Mouse (Mus musculus): Measurements from ENCODE around the gene Kifc3.

- no peak for TF ChIP-seq POLR2A (IDR thresholded peaks at IDR 0.05; ENCODE audit: control insufficient read depth in 1 of 2, insufficient read depth in 1 of 2, low read depth in 1 of 2, low read length in 2 of 2, poor library complexity in 1 of 2)
- TF ChIP-seq RCOR1 (IDR thresholded peaks at IDR 0.05; ENCODE audit: low read depth, low read length) = no peak
- no peak for TF ChIP-seq EP300 (IDR thresholded peaks at IDR 0.05; ENCODE audit: low read depth in 1 of 2, low read length in 2 of 2)
- TF ChIP-seq MXI1 (IDR thresholded peaks at IDR 0.05; ENCODE audit: low read depth, low read length) = no peak
- TF ChIP-seq CTCF (IDR thresholded peaks at IDR 0.05 in 2 of 3, conservative IDR thresholded peaks at IDR 0.05 in 1 of 3; ENCODE audit: control insufficient read depth in 1 of 3, insufficient read depth in 1 of 3, low read depth in 2 of 3, low read length in 3 of 3, poor library complexity in 1 of 3, severe bottlenecking in 1 of 3) = peak; percentile 46 to 55 (median 48); a peak in 5 of 6 replicates
Observed at GRCm38 (mm10) chr8:95123455-95123854, 79.2 kb downstream of the Kifc3 start.

All from MEL (cell line).